Mouse (Mus musculus): ENCODE results near the gene Cept1.

Cept1 gene

DNA sequence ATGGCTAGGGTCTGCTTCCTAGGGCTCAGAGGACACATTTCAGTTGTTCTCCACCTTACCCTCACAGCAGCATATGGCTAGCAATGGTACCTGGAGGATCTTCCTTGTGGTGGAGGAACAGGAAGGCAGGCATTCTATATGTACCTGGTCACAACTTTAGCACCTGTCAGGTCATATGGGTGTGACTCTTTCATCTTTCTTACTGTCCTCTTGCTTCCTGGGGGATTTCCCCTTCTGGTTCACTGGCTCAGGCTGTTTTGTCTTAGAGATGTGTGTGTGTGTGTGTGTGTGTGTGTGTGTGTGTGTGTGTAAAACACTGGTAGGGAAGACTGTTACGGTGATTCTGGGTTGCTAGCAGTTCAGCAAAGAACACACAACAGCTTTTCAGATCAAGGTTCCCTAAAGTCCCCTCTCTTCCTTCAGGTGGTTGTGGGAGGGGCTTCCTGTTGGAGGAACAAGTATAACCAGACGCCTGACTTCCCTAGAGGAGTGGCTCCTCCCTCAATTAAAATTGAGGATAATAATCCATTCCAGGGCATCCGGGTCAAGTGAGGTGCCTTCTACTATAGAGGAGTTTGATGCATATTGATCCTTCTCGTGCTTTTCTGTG, 63.7 kb downstream of the Cept1 start:
- no peaks in the 10 kb centered on the region; the same call in 1 of the 2 replicates for H3K36me3 ChIP-seq (ENCODE audit: control insufficient read depth, insufficient read depth, low read length, poor library complexity, severe bottlenecking)
- peak; percentile 82 for DNase-seq (ENCODE audit: low read depth, low spot score)
- H3K27me3 ChIP-seq (ENCODE audit: control insufficient read depth, insufficient read depth, low read length, poor library complexity, severe bottlenecking): no peaks in the 10 kb centered on the region

DNA sequence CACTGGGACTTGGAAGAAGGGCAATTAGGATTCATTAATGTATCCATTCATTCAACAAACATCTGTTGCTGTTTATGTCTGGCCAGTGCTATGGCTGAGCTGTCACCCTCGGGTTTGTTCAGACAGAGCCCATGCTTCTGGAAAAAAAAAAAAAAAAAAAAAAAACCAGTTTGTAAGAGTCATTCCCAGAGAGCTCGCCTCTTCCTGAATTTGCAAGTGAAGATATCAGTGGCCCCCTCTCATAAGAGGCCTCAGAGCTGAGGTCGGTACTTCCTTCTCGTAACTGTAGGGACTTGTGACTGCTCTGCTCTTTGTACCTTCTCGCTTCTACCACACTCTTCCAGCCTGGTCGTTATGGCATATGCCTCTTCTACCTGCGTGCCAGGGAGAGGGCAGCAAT, 64.3 kb downstream of the Cept1 start:
- H3K27me3 ChIP-seq (ENCODE audit: control insufficient read depth, insufficient read depth, low read length, poor library complexity, severe bottlenecking): no peaks in the 10 kb centered on the region
- peak; percentile 57 for DNase-seq (ENCODE audit: low read depth, low spot score)
- no peaks in the 10 kb centered on the region; the same call in 1 of the 2 replicates for H3K36me3 ChIP-seq (ENCODE audit: control insufficient read depth, insufficient read depth, low read length, poor library complexity, severe bottlenecking)

DNA sequence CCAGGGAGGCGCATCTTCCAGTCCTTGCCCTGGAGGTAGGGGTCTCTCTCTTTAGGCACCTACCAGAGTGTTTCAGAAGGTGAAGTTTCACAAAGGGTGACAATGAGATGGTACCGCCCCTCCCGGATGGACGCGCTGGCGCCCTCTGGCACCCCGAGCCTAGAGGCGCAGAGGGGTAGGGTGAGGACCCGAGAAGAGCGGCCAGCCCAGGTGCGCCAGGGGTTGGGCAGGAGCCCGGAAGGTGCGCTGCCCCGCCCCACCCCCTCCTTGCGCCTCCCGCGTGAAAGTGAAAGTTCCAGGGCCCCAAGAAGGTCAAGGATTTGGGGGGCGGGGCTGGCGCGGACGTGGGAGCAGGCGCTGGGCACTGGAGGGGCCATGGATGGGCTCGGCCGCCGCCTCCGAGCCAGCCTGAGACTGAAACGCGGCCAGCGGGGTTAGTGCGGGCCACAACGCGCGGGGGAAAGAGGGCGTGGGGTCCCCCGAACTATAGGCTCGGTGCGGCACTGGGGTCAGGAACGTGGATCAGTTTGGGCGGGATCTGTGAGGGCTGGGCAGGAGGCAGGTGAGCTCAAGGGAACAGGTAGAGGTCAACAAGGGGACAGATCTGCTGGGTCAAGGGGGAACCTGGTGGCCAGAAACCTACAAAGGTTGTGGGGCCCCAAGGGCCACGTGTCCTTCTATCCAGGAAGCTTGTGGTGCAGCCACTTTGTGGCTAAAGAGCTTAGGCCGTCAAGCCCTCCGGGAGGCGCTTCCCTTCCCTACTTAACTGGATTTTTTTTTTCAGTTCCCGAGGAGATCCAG, 65.1 kb downstream of the Cept1 start, which contains the start of gene Dennd2d:
TSS of gene Dennd2d (plus strand) at position 125 of the 801 bp plus-strand sequence.
- no peaks in the 10 kb centered on the region for H3K27me3 ChIP-seq (ENCODE audit: control insufficient read depth, insufficient read depth, low read length, poor library complexity, severe bottlenecking)
- no peaks in the 10 kb centered on the region for H3K36me3 ChIP-seq (ENCODE audit: control insufficient read depth, insufficient read depth, low read length, poor library complexity, severe bottlenecking)
- peak; percentile 79 for DNase-seq (ENCODE audit: low read depth, low spot score)

DNA sequence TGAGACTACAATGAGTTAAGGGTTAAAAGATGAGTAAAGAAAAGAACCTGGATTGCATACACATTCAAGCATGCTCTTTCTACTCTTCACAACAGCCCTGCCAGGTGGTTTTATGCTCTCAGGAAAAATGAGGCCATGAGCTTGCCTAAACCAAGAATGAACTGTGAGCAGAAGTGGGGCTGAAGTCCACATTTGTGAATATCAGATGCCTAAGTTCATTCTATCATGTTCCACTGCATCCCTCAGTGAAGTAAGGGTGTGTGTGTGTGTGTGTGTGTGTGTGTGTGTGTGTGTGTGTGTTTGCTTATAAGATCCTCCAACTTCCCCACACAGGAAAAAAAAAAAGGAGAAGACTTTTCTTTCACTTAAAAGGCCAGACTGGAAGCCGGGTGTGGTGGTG, 70.7 kb downstream of the Cept1 start:
- Histone ChIP-seq H3K36me3 (ENCODE audit: control insufficient read depth, insufficient read depth, low read length, poor library complexity, severe bottlenecking) (no peaks in the 10 kb centered on the region), H3K27me3 (ENCODE audit: control insufficient read depth, insufficient read depth, low read length, poor library complexity, severe bottlenecking) (no peaks in the 10 kb centered on the region)
- DNase-seq (ENCODE audit: low read depth, low spot score): no peak

DNA sequence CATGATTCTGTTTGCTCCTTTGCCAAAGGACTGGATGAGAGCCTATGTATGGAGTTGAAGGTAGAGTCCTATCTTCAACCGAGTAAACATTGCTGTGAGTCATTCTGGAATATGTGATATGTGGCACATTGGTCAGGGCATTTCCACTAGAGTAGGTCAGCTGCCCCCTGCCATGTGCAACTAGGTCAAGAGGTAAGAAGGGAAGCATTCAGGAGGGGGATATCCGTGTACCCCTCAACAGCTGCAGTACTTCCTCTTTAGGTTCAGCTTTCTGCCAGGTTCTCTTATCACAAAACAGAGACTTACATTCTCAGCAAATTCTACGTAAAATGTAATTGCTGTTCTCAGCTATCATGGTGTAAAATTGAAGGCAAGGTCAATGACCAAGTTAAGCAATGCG, 73.4 kb downstream of the Cept1 start:
- Histone ChIP-seq H3K36me3 (ENCODE audit: control insufficient read depth, insufficient read depth, low read length, poor library complexity, severe bottlenecking) (no peaks in the 10 kb centered on the region), H3K27me3 (ENCODE audit: control insufficient read depth, insufficient read depth, low read length, poor library complexity, severe bottlenecking) (no peaks in the 10 kb centered on the region)
- DNase-seq (ENCODE audit: low read depth, low spot score): peak; percentile 73

DNA sequence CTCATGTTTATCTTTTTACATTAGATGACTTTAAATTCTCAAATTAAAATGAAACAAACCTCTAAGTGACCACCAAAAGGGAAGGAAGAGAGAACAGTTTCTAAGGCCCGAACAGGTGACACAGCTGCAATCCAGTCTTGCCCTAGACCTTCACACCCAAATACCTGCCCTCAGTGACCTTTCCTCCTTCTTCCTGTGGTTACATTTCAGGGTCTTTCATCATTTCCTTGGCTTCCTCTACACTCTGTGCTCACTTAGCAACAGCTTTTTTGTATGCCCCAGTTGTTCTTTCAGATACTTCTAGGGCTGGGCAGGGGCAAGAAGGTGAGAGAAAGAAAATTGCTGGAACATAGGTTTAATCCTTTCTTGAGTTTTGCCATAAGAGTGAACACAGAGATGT, 82.9 kb downstream of the Cept1 start:
- Histone ChIP-seq H3K36me3 (ENCODE audit: control insufficient read depth, insufficient read depth, low read length, poor library complexity, severe bottlenecking) (no peaks in the 10 kb centered on the region), H3K27me3 (ENCODE audit: control insufficient read depth, insufficient read depth, low read length, poor library complexity, severe bottlenecking) (no peaks in the 10 kb centered on the region; the same call in 1 of the 2 replicates)
- peak; percentile 40 for DNase-seq (ENCODE audit: low read depth, low spot score)

DNA sequence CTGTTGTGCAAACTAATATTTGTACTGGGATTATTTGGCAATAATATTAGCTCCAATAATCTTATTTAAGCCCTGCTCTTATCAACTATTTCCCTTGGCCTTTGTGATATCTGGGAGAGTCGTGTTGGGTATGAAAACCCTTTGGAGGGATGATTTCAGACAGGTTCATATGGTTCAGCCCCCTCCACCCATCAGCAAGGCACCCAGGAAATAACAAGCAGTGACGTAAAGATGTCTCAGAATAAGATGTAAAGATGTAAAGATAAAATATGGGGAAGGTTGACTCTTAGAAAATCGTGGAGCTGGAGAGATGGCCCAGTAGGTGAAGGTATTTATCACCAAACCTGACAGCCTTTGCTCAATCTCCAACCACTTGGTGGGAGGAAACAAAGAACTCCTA, 85.1 kb downstream of the Cept1 start:
- no peaks in the 10 kb centered on the region for H3K36me3 ChIP-seq (ENCODE audit: control insufficient read depth, insufficient read depth, low read length, poor library complexity, severe bottlenecking)
- H3K27me3 ChIP-seq (ENCODE audit: control insufficient read depth, insufficient read depth, low read length, poor library complexity, severe bottlenecking): peaks cover 1% of the 10 kb centered on the region
- no peak for DNase-seq (ENCODE audit: low read depth, low spot score)

GRCm38 (mm10) chr3:106462059-106462470, 85.5 kb downstream of the Cept1 start:
- peak; percentile 60 for DNase-seq (ENCODE audit: low read depth, low spot score)
- no peaks in the 10 kb centered on the region for H3K36me3 ChIP-seq (ENCODE audit: control insufficient read depth, insufficient read depth, low read length, poor library complexity, severe bottlenecking)
- H3K27me3 ChIP-seq (ENCODE audit: control insufficient read depth, insufficient read depth, low read length, poor library complexity, severe bottlenecking): peaks cover 1% of the 10 kb centered on the region

GRCm38 (mm10) chr3:106457298-106457869, 90.2 kb downstream of the Cept1 start:
- peaks cover 1% of the 10 kb centered on the region; the same call in 1 of the 2 replicates for H3K27me3 ChIP-seq (ENCODE audit: control insufficient read depth, insufficient read depth, low read length, poor library complexity, severe bottlenecking)
- no peak for DNase-seq (ENCODE audit: low read depth, low spot score)
- no peaks in the 10 kb centered on the region for H3K36me3 ChIP-seq (ENCODE audit: control insufficient read depth, insufficient read depth, low read length, poor library complexity, severe bottlenecking)

DNA sequence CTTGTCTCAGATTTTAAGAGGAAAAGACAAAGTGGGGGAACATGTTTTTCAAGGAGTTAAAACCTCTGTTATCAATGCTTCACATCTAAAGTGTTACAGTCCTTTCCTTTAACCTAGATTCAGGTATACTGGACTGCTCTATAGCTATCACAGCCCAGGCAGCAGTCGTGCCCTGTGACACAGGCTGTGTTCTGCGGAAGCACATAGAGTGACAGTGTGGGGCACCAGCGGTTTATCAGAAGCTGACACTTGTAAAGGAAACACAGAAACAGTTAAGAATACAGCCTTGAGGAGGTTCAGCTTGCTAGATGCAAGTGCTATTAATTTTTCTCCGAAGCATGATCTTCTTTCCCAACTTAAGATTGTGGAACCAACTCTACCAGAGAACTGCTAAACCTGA, 95.0 kb downstream of the Cept1 start:
- Histone ChIP-seq H3K36me3 (ENCODE audit: control insufficient read depth, insufficient read depth, low read length, poor library complexity, severe bottlenecking) (no peaks in the 10 kb centered on the region), H3K27me3 (ENCODE audit: control insufficient read depth, insufficient read depth, low read length, poor library complexity, severe bottlenecking) (no peaks in the 10 kb centered on the region)
- no peak for DNase-seq (ENCODE audit: low read depth, low spot score)
